Mouse (Mus musculus) liver, postnatal 0 days (tissue): ENCODE measurements around the gene Tex14.

Experiments used
- CTCF ChIP-seq: sonication (generic); IDR thresholded peaks from 2 replicates; pipeline ENCODE4 v1.5.1; 2016; ENCODE audit warnings: antibody characterized with exemption, low read depth
- EP300 ChIP-seq: IDR thresholded peaks from 2 replicates; pipeline ENCODE4 v1.6.1; 2016; ENCODE audit warnings: antibody characterized with exemption, low read depth, mild to moderate bottlenecking

GRCm38 (mm10) chr11:87523466-87523865 is 118.6 kb downstream of the Tex14 start:
- TF ChIP-seq EP300 (no peak), CTCF (no peak)
